Mouse (Mus musculus) urinary bladder, postnatal 10 days (tissue): Measurements from ENCODE around the gene Trf.
"Not testable (repeated sequence)": the region's sequence is repeated elsewhere in the genome, so short reads cannot be mapped to it uniquely, and the experiment has no call there.

ENCODE experiments used
- DNase-seq: peaks from one replicate; pipeline ENCODE4 v3.0.0; 2022; ENCODE audit warnings: low spot score

Trf gene

DNA sequence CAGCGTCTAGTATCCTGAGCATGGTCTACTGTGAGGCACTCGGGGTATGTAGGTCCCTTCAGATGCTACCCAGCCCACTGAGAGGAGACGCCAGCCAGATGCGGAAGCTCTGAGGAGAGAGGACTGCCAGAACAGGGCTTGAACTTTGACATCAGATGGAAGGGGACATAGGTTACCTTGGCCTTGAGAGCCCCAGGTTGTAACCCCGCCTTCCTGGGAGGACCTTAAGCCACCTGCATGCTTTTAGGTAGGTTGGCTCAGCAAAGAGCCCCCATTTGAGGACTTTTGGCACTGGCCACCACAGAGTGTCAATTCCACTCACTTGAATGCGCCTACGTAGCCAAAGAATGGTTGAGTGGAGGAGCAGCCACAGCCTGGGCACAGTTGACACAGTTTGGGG lies 5.5 kb downstream of the Trf start:
- DNase-seq = no peak

DNA sequence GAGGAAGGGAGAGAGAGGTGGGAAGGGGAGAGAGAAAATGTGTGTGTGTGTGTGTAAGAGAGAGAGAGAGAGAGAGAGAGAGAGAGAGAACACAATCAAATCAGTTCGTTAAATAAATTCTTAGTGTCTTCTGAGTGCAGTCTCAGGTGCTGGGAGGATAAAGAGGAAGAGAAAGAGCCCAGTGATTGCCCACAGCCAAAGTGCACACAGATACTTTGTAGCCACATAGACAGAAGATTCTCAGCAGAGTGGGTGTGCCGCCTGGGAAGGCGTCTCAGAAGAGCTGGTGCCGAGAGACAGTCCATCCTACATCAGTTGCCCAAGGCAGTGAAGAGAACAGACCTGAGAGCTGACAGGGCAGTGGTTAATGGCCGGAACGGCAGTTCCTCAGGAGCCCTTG lies 16.0 kb downstream of the Trf start:
- DNase-seq = no peak

DNA sequence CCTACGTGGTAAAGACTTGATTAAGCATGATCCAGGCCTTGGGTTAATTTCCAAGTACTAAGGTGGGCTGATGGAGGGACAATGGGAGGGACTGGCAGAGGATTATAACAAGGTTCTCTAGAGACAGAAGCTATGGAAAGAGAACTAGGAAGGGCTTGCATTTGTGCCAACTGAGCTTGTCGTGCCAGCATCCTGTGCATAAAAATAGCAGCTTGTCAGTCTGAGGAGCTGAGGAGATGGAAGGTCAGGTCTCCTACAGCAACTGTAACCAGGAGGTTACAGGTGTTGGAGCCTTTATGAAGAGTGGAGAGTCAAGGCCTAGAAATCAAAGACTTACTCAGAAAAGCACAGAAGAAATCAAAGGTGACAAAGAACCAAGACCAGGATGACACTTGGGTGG lies 16.6 kb downstream of the Trf start:
- no peak for DNase-seq

DNA sequence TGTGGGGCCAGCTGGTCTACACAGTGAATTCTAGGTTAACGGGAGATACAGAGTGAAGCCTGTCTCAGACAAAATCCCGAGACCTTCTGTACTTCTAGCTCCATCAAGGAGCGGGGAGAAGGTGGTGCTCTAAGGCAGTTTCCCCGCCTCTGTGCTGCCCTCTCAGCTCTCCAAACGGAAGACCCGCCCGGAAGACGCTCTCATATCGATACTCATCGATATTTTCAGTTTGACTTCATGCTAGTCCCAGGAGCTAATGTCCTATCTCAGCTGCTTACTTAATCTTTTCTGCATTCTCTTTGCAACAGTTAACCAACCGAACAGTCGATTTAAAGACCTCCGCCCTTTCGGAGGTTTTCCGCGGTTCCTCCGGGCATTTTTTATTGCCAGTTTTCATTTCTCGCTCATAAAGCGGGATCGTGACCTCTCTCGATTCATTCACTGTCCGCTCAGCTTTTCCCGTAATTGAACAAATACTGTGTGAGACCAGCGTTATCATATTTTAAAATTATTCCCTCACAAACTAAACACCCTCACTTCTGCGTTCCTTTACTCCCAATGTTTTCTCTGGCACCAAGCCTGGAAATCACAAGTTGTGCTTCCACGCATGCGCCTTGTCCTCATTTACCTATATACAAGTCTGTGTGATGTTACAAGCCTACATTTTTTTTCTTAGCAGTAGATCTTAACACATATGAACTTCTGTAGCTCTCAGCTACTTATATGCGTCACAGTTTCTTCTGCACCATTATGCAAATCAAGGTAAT lies 17.4 kb downstream of the Trf start:
- no peak for DNase-seq

DNA sequence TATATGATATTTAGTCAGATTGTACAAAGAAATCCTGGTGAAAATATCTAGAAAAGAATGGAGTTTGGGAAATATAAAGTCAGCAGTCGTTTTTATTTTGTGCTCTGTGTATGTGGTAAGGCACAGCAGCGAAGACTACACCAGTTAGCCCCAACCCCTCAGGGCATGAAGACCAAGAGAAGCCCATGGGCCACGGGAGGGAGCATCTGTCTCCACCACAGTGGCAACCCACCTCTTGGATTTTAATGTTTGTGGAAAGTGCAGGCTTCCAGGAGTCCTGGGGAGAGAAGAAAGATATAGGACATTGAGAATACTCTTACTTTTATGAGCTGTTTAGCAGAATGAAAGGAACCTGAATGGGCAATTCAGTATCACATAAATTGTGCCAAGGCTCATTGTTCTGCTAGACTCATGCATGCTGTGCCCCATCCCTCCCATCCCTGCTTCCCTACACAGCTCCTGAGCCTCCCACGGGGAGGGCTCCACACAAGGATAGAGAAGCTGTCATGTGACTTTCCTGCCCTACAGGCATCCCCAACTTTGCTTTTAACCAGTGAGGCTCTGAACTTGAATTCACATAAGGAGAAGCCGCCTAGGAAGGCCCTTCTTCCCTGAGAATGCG lies 21.3 kb downstream of the Trf start:
- DNase-seq = no peak

DNA sequence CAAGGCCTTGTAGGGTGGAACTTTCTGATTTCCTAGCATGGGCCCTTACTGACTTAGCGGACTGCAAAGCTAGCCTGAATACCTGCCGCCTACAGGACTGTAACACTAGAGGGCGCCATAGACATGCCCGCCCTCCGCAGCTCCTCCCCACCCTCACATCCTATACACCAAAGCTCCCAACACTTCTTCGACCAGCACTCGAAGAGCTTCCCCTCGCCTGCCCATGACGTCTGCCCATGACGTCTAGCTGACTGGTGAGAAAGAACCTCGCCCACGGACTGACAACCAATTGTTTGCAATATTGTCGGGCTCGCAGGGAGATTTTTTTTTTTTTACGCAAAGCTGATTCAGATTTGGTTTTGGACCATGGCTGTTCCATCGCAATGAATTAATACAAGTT lies 22.4 kb downstream of the Trf start:
- DNase-seq = no peak

DNA sequence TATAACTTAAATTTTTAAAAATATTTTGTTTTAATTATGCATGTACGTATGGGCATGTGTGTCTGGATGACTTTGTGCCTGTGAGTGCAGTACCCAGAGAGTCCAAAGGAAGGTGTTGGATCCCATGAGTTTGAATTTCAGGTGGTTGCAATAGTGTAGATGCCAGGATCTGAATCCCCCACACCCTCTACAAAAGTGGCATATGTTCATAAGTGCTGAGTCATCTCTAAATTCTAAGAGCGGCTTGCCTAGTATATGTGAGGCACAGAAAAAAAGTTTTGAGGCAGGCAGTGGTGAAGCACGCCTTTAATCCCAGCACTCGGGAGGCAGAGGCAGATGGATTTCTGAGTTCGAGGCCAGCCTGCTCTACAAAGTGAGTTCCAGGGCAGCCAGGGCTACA lies 24.5 kb downstream of the Trf start:
- DNase-seq = no peak

DNA sequence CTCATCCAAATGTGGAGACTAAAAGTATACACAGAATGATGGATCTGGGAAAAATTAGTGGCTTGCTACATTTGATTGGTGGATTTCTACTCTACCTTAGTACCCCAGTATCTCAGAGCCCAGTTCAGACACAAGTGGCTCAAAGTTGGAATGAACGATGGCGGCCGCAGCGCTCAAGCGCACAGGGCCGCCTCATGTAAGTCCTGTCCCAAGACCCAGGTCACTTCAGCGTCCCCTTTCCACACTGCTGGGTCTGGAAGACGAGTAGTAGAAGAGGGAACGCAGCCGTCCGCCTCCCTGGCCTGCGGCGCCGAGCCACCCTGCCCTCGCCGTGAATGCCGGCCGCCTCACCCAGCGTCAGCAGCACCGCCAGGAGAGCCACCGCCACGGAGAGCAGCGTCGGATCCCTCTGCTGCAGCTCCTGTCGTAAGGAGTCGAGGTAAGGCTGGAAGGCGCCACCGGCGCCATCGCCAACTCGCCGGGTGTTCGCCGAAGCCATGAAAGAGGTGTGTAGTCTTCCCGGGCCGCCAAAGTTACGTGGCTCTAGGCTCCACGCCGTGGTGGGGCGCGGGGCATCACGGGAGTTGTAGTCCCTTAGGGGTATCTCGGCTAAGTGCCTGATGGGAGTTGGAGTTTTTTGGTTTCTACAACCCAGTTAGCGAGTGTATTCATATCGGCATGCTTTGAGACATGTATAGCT lies 28.5 kb downstream of the Trf start, which contains the start of gene Srprb:
Gene Srprb (minus strand): TSS at position 577 of the 700 bp plus-strand sequence.
- peak; percentile 80 for DNase-seq

DNA sequence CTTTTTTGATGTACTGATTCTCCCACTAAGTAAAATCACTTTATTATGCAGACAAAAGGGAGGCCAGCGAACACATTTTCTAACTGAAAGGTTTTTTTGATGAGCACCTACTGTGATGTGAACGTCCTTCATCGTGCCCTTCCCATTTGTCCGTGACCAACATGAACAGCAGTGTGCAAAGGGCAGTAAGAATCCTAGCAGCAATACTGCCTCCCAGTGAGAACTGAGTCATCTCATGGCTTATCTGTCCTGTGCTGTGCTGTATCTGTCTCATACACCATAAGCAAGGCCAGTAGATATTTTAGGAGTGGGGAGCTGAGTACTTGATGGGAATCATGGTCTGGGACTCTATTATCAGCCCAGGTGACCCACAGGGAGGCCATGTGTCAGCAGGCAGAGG lies 41.8 kb downstream of the Trf start:
- no peak for DNase-seq

DNA sequence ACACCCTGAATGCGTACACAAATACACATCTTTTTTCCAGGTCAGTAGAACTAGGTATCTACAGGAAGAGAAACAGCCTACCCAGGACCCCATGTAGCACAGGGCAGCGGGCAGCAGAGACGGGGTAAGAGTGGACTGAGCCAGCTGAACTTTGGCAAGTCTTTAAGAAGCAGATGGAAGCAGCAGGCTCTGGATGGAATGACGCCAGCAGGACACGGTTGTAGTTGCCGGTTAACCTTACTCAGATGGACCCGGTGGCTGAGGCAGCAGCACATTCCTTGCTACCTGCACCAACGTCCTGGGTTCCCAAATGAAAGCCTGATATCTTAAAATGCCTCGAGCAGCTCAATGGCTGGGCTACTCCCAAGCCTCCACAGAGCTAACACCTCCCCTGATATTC lies 43.5 kb downstream of the Trf start:
- no peak for DNase-seq

DNA sequence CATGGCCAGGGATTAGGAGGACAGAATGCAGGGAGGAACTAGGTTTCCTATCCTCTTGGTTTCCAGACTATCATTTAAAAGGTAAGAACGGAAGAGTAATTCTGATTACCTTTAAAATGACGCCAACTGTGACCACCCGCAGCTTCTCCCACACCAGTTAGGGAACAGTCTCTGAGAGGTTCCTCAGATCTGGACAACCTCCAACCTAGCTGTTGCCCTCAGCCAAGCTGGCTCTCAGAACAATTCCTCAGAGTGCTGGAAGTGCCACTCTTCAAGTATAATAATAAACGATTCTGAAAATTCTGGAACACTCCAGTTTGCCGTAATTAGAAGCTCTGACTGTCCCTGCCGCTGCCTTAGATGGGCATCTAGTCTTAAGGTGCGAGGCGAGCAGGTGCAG lies 44.3 kb downstream of the Trf start:
- no peak for DNase-seq

DNA sequence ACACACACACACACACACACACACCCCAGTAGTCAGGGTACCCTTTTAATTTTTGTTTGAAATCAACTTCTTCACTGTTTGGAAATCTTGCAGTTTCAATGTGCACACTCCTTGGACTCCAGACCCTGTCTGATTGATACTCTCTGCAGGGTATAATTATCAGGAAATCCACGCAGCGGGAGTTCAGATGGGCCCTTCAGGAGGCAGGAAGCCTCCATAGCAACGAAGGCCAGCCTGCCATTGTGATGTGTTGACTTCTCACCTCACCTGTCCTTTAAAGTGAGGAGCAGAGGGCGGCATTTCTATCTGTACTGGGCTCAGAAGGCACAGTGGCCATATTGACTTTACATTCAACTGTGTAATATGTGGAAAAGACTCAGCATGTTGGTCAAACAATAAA lies 45.4 kb downstream of the Trf start:
- no peak for DNase-seq

DNA sequence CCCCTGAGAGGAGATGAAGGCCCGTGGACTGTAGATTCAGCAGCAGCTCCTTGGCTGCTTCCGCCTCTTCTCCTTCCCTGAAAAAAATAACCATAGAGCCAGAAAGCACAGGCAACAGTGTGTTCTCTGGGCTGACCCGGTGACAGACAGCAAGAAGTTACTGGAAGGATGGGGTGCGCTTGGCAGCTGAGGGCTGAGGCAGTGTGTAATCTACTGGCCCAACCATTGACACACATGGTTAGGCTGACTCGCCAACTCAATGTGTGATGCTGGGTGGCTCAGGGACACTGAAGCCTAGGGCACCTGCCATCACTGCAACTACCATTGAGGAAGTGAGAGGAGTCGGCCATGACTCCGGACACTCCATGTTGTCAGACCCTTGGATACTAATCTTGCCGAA lies 48.4 kb downstream of the Trf start:
- no peak for DNase-seq

DNA sequence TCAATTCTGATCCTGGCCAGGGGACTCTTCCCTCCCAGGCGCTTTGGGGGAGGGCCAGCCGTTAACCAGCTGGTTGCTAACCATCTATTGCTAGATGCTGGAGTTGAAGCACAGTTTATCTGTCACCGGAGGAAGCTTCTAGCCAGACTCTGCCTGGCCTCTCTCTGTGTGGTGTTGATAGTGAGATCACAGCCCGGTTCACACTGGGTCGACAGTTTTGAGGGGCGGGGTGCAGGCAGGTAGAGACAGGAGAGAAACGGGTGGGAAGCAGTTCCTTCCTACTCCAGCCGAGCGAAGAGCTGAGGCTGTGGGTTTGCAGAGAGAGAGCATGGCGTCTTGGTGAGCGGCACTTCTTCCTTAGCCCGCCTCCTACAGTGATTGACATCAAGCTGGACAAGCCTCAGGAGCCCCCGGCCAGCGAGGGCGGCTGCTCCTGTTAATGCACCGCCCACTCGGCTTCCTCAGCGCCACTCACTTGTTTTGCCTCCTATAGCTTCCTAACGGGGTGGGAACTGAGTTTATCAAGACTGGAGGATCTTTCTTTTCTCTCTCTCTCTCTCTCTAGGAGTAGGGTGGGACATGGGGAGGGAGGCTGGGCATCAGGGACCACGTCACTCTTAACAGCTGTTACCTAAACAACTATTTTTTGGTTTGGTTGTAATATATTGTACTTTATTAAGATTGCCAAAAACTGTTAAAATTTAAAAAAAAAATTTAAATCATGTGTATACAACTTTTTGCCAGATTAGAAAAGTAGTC lies 49.3 kb downstream of the Trf start:
- DNase-seq = no peak

DNA sequence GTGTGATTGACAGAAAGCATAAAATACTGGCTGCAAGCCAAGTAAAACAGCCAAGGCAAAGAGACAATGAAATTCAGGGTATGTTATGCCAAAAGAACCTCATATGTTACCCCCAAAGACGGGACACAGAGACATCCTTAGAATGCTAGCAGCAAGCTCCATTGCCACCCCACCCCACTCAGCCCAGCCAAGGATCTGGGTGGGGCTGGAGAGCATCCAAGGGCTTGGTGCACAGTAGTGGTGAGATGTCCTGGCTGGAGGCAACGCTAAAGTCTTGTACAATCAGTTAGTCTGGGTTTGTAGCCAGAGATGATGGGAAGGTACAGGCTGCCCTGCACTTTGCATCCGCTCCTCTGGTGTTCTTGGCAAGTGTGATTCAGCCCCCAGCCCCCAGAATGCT lies 49.9 kb downstream of the Trf start:
- no peak for DNase-seq

DNA sequence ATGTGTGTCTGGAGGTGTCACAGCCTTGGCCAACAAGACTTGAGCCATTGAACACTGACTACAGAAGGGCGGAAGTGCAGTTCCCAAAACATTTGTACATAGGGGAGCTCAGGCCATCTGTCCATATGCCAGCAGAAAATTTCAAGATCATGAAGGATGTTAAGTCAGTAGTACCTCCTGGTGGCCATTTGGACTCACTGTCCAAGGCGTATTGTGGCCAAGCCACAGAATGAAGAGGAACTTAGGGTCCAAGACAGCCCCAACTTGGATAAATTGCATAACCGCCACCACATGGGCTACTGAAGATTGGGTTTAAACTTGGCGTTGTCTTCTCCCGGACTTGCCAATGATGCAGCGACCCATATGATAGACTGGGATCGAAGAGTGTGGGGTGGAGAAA lies 54.6 kb downstream of the Trf start:
- no peak for DNase-seq

DNA sequence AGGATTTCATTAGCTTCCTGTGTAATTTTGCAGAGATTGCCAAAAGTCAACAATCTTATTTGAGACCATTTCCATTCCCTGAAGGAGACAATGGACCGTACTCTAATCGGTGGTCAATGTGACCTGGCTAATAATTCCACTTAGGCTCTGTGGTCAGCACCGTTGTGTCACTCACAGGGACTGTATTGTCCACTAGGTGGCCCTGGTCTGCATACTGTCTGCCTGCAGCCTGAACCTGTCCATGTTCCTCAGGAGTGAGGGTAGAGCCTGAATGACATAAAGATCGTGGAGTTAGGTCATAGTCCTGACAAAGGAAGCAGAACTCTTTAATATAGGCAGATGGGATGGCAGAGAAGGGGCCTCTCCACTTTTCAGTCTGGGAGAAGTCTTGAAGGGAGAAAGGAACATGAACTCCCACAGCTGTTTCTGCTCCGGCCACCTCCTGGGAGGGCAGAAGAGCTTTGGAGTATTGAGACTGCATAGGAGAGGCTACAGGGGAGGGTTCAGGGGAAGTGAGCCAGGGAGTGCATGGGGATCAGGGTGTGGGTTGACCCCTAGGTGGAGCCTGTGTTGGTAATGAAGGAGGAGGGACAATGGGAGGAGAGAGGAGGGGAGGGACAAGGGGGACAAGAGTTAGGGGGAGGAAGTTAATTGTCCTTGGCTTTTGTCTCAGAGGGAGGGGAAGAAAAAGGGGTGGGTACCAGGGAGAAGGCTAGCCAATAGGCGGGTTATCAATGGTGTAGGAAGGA lies 55.3 kb downstream of the Trf start:
- no peak for DNase-seq

DNA sequence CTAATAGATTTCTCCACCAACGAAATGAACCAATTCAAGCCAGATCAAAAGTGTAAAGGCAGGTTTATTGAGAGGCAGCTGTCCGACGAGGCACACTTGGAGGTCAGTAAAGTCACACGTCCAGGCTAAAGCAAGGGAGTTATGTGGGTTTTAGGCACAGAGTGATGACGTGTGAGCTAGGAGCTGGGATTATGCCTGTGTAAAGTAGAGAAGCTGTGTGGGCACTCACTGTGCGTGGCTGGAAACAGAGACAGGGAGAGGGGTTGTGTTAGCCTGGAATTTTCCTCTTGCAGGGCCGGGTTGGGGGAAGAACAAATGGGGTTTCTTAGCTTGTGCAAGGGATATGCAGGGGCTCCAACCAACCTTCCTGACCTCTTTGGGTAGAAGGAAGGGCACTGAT lies 61.5 kb downstream of the Trf start:
- DNase-seq = no peak

DNA sequence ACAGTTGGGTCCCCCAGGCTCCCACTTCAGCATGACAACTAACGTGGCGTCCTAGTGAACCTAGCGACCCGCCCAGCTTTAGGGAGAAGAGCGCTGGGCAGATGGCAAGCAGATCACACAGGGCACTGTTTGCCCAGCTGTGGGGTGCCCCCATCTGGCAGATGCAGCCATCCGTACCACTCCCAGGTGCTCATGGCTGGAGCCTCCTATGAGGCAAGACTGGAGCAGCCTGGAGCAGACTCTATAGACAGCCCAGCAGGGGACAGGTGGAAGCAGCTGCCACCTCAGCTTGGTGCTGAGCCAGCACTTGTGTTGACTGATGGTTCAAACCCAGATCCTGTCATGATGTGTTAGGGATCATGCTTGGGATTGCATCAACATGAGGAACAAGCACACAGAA lies 62.2 kb downstream of the Trf start:
- DNase-seq = no peak

DNA sequence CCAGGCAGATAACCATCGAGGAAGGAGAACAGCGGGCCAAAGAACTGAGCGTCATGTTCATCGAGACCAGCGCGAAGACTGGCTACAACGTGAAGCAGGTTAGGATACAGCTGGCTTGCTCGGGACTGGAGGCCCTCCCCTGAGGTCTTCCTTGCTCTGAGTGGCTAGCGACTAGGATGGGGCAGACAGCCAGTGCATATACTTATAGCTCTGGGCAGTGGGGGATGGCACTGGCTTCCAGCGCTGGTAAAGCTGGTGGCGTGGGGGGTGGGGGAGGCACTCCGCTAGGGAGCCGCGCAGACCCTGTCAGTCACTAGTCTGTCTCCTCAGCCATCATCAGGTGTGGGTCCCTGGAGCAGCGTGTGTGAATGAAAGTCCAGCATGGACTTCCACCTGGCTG lies 66.4 kb downstream of the Trf start:
- no peak for DNase-seq

DNA sequence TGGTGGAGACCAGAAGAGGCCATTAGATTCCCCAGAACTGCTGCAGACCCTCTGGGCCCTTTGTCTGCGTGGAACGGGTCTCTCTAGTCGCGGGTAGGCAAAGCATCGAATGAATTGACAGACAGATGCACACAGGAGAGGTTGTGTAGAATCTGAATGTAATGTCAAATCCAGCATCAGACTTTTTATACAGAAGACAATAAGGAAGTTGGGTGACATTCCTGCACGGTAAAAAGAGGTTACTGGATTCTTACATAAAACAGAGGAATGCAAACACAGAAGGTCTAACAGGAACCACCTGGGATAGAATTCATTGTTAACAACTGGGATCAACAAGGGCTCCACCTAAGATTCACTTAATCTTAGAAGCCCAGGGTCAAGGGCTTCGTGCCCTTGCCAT lies 75.1 kb downstream of the Trf start:
- DNase-seq = not testable (repeated sequence)

DNA sequence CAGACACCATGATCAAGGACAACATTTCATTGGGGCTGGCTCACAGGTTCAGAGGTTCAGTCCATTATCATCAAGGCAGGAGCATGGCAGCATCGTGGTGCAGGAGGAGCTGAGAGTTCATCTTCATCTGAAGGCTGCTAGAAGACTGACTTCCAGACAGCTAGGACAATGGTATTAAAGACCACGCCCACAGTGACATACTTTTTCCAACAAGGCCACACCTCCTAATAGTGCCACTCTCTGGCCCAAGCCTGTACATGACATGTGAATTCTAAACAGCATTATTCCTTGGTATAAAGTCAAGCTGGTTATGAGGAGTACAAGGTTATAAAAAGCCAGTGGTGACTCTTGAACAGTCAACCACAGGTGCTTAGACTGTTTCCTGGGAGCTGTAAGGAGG lies 75.7 kb downstream of the Trf start:
- no peak for DNase-seq
